Mouse (Mus musculus) megakaryocyte, embryonic 14.5 days (primary cell): ENCODE data around the gene Myh15. TPM values are rescaled to one million over a fixed set of nuclear protein-coding genes. Genes with fewer than 3 reads are reported as not detected.
A peak's percentile ranks its signal among the peaks of the same experiment; 100 is the strongest.
"Not testable (repeated sequence)": the region's sequence is repeated elsewhere in the genome, so short reads cannot be mapped to it uniquely, and the experiment has no call there.

Experiments
- H3K27me3 ChIP-seq: replicated peaks from 2 replicates; pipeline ENCODE3; 2012; ENCODE audit warnings: inconsistent platforms
- H3K36me3 ChIP-seq: replicated peaks from 2 replicates; pipeline ENCODE3; 2012; ENCODE audit warnings: low read length, inconsistent platforms, mixed read lengths
- H3K4me1 ChIP-seq: 2 replicates; pipeline ENCODE4 v1.6.1; 2012; ENCODE audit warnings: inconsistent platforms
- H3K4me3 ChIP-seq: replicated peaks from 2 replicates; pipeline ENCODE3; 2012; ENCODE audit warnings: moderate library complexity, mild to moderate bottlenecking, inconsistent platforms
- H3K9me3 ChIP-seq: 2 replicates; pipeline ENCODE4 v1.6.1; 2012; ENCODE audit warnings: inconsistent platforms
- FLI1 ChIP-seq: IDR thresholded peaks from 2 replicates; pipeline ENCODE4 v1.6.1; 2012; ENCODE audit warnings: low read length, inconsistent platforms, mixed read lengths
- GATA1 ChIP-seq: IDR thresholded peaks from 3 replicates; pipeline ENCODE4 v1.6.1; 2012; ENCODE audit warnings: mixed read lengths, low read length, inconsistent platforms, borderline replicate concordance
- polyA plus RNA-seq: library from polyadenylated mRNA; stranded (reverse); fragments of >175 nt; gene quantifications from 2 replicates; pipeline ENCODE4 v1.2.3, GENCODE M21; 2012; ENCODE audit warnings: low replicate concordance; ENCODE audit not compliant: insufficient read depth

Myh15 gene
- polyA plus RNA-seq, 1 experiment, result not detected

- no peaks in the 10 kb centered on the region for H3K36me3 ChIP-seq
- H3K4me3 ChIP-seq, result no peak overlapping the region
- no peaks in the 10 kb centered on the region for H3K4me1 ChIP-seq
- TF ChIP-seq FLI1, result no peak
- TF ChIP-seq GATA1, result no peak
- no peaks in the 10 kb centered on the region for H3K27me3 ChIP-seq
- no peaks in the 10 kb centered on the region for H3K9me3 ChIP-seq
Measured at GRCm38 (mm10) chr16:49164349-49165137, 107.3 kb downstream of the Myh15 start.

- no peaks in the 10 kb centered on the region for H3K27me3 ChIP-seq
- no peaks in the 10 kb centered on the region for H3K9me3 ChIP-seq
- TF ChIP-seq GATA1, result no peak
- no peak for TF ChIP-seq FLI1
- H3K36me3 ChIP-seq, result no peaks in the 10 kb centered on the region
- H3K4me3 ChIP-seq, result peak overlapping the region; percentile 16
- H3K4me1 ChIP-seq, result no peaks in the 10 kb centered on the region
Measured at GRCm38 (mm10) chr16:49165728-49166127, 108.4 kb downstream of the Myh15 start.

- Histone ChIP-seq H3K4me1 (no peaks in the 10 kb centered on the region), H3K4me3 (no peak overlapping the region), H3K36me3 (no peaks in the 10 kb centered on the region), H3K9me3 (no peaks in the 10 kb centered on the region), H3K27me3 (no peaks in the 10 kb centered on the region)
- TF ChIP-seq GATA1, result no peak
- TF ChIP-seq FLI1, result no peak
Measured at GRCm38 (mm10) chr16:49167325-49167724, 110.0 kb downstream of the Myh15 start.

- Histone ChIP-seq H3K4me1 (no peaks in the 10 kb centered on the region), H3K36me3 (no peaks in the 10 kb centered on the region), H3K27me3 (peaks cover 2% of the 10 kb centered on the region), H3K4me3 (no peak overlapping the region), H3K9me3 (0 out of 2 replicates have a peak, but pooled peaks cover 3% of the 10 kb centered on the region)
- TF ChIP-seq FLI1 (no peak), GATA1 (no peak)
Measured at GRCm38 (mm10) chr16:49175077-49175476, 117.8 kb downstream of the Myh15 start.

GRCm38 (mm10) chr16:49175729-49176395, 118.6 kb downstream of the Myh15 start:
- no peaks in the 10 kb centered on the region for H3K36me3 ChIP-seq

GRCm38 (mm10) chr16:49193521-49193920, 136.2 kb downstream of the Myh15 start:
- Histone ChIP-seq H3K4me1 (peaks cover 14% of the 10 kb centered on the region), H3K4me3 (no peak overlapping the region), H3K36me3 (no peaks in the 10 kb centered on the region), H3K9me3 (no peaks in the 10 kb centered on the region), H3K27me3 (no peaks in the 10 kb centered on the region)
- TF ChIP-seq GATA1, result no peak
- no peak for TF ChIP-seq FLI1

More at GRCm38 (mm10) chr16:49175729-49176395, 118.6 kb downstream of the Myh15 start:
- H3K4me1 ChIP-seq, result no peaks in the 10 kb centered on the region
- H3K4me3 ChIP-seq, result no peak overlapping the region
- TF ChIP-seq GATA1 (no peak), FLI1 (no peak)
- peaks cover 2% of the 10 kb centered on the region for H3K27me3 ChIP-seq
- H3K9me3 ChIP-seq, result 0 out of 2 replicates have a peak, but pooled peaks cover 3% of the 10 kb centered on the region

- TF ChIP-seq GATA1 (no peak), FLI1 (no peak)
- H3K4me1 ChIP-seq, result peaks cover 14% of the 10 kb centered on the region
- no peak overlapping the region for H3K4me3 ChIP-seq
- no peaks in the 10 kb centered on the region for H3K27me3 ChIP-seq
- H3K36me3 ChIP-seq, result no peaks in the 10 kb centered on the region
- no peaks in the 10 kb centered on the region for H3K9me3 ChIP-seq
Measured at GRCm38 (mm10) chr16:49193986-49194385, 136.7 kb downstream of the Myh15 start.

GRCm38 (mm10) chr16:49196290-49196689, 139.0 kb downstream of the Myh15 start:
- Histone ChIP-seq H3K4me1 (peaks cover 14% of the 10 kb centered on the region), H3K27me3 (no peaks in the 10 kb centered on the region), H3K4me3 (no peak overlapping the region), H3K9me3 (no peaks in the 10 kb centered on the region), H3K36me3 (no peaks in the 10 kb centered on the region)
- TF ChIP-seq FLI1, result no peak
- TF ChIP-seq GATA1, result no peak

- H3K9me3 ChIP-seq, result no peaks in the 10 kb centered on the region
- H3K27me3 ChIP-seq, result no peaks in the 10 kb centered on the region
- no peak for TF ChIP-seq FLI1
- TF ChIP-seq GATA1, result no peak
- H3K4me3 ChIP-seq, result no peak overlapping the region
- peaks cover 14% of the 10 kb centered on the region for H3K4me1 ChIP-seq
- H3K36me3 ChIP-seq, result no peaks in the 10 kb centered on the region
Measured at GRCm38 (mm10) chr16:49197951-49198350, 140.7 kb downstream of the Myh15 start.

GRCm38 (mm10) chr16:49223733-49224132, 166.4 kb downstream of the Myh15 start:
- Histone ChIP-seq H3K4me1 (no peaks in the 10 kb centered on the region), H3K9me3 (peaks cover 4% of the 10 kb centered on the region), H3K27me3 (no peaks in the 10 kb centered on the region), H3K36me3 (no peaks in the 10 kb centered on the region), H3K4me3 (no peak overlapping the region)
- TF ChIP-seq FLI1, result no peak
- no peak for TF ChIP-seq GATA1

GRCm38 (mm10) chr16:49243517-49243916, 186.2 kb downstream of the Myh15 start:
- not testable (repeated sequence) for H3K27me3 ChIP-seq, H3K4me1 ChIP-seq, H3K4me3 ChIP-seq, H3K9me3 ChIP-seq, H3K36me3 ChIP-seq
